Mouse (Mus musculus) liver, embryonic 11.5 days (tissue): ENCODE data around the gene 5330417H12Rik. TPM values are rescaled to one million over a fixed set of nuclear protein-coding genes. Genes with fewer than 3 reads are reported as not detected.

Source experiments
- ATAC-seq: fragments of 200-750 bp; cut with Nextera tagmentation; replicated peaks from 2 replicates; pipeline ENCODE4 v1.8.0; 2017; ENCODE audit warnings: moderate number of reproducible peaks, mild to moderate bottlenecking, moderate TSS enrichment, moderate library complexity; ENCODE audit not compliant: low FRiP score
- DNase-seq: peaks from one replicate; pipeline ENCODE4 v3.0.0-alpha.2; 2017; ENCODE audit warnings: low spot score
- H3K27ac ChIP-seq: fragments of 300-500 bp; sonication (generic); 2 replicates; pipeline ENCODE4 v1.5.1; 2014; ENCODE audit warnings: mild to moderate bottlenecking, low read depth, low read length, control low read depth
- H3K27me3 ChIP-seq: fragments of 300-500 bp; sonication (generic); replicated peaks from 2 replicates; pipeline ENCODE4 v1.6.1; 2014; ENCODE audit warnings: low read length, mixed read lengths; ENCODE audit not compliant: control insufficient read depth, insufficient read depth
- H3K36me3 ChIP-seq: fragments of 300-500 bp; sonication (generic); 2 replicates; pipeline ENCODE4 v1.6.1; 2014; ENCODE audit warnings: mild to moderate bottlenecking, low read length, moderate library complexity, mixed read lengths; ENCODE audit not compliant: control insufficient read depth, insufficient read depth
- H3K4me1 ChIP-seq: fragments of 300-500 bp; sonication (generic); replicated peaks from 2 replicates; pipeline ENCODE4 v1.6.1; 2014; ENCODE audit warnings: low read length, mixed read lengths; ENCODE audit not compliant: control insufficient read depth, insufficient read depth
- H3K4me2 ChIP-seq: fragments of 300-500 bp; sonication (generic); 2 replicates; pipeline ENCODE4 v1.6.1; 2014; ENCODE audit warnings: mild to moderate bottlenecking, control low read depth, moderate library complexity
- H3K4me3 ChIP-seq: fragments of 300-500 bp; sonication (generic); 2 replicates; pipeline ENCODE4 v1.5.1; 2014; ENCODE audit warnings: low read depth, low read length, control low read depth
- H3K9ac ChIP-seq: fragments of 300-500 bp; sonication (generic); 2 replicates; pipeline ENCODE4 v1.6.1; 2014; ENCODE audit warnings: low read depth, low read length, control low read depth
- H3K9me3 ChIP-seq: fragments of 300-500 bp; sonication (generic); 2 replicates; pipeline ENCODE4 v1.6.1; 2016; ENCODE audit warnings: low read length, inconsistent platforms, mixed read lengths; ENCODE audit not compliant: control insufficient read depth
- WGBS: fragments of 180-500 bp; shearing (Covaris S2); extraction: QIAGEN DNeasy Blood & Tissue Kit; methylation state at CpG from one replicate; pipeline ENCODE4 v1.1.7; 2014; 5-methylcytosine and 5-hydroxymethylcytosine counted together
- polyA plus RNA-seq: library from polyadenylated mRNA; unstranded; fragments of >200 nt; fragmentation: Nextera tagmentation; extraction: Ambion mirVana; gene quantifications from 2 replicates; pipeline ENCODE4 v1.2.1, GENCODE M21; 2014

The 5330417H12Rik gene
- polyA plus RNA-seq, 1 experiment from 2014 or later, result 0.19 TPM

DNA sequence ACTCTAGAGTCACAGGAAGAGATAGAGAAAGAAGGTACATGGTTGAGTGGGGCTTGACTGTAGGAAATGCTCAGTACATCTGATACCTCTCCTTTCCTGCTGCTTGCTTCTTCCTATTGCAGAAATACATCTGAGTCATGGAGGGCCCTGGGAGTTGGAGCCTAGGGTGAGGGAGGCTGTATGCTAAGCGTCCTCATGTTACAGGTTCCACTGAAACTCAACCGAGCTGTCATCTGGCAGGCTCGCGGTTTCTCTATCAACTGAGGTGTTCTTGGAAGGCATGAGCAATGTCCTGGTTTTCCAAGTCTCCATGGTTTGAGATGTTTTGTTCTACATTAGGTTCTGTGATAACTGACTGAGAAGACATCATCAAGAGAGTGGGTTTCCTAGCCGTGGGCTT, 13.1 kb upstream of the 5330417H12Rik start:
- Histone ChIP-seq H3K4me2 (no peak overlapping the region), H3K9ac (no peak overlapping the region), H3K4me1 (no peaks in the 10 kb centered on the region), H3K4me3 (no peak overlapping the region), H3K36me3 (no peaks in the 10 kb centered on the region), H3K27me3 (no peaks in the 10 kb centered on the region), H3K9me3 (no peaks in the 10 kb centered on the region), H3K27ac (no peak overlapping the region)
- DNase-seq (no peak), ATAC-seq (no peak)
- 75% methylated on average over 5 of the region's 5 CpGs for WGBS

DNA sequence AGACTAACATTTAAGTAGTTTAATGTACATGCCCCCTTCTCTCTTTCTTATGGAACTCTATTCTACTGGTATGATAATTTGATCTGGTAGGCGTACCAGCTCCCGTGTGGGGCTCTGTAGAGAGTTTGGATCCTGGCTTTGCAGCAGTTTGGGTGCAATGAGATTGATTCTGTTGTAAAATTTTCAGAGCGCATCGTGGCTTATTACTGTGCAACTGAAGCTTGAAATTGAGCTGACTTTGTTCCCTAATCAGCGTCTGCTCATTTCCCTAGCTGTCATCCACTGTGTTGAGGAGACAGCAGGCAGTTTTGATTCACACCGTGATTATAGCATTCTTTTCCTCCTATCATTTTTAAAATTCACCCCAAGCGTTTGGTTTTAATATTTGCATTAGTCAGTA, 12.4 kb upstream of the 5330417H12Rik start:
- no peaks in the 10 kb centered on the region for H3K27me3 ChIP-seq
- no peaks in the 10 kb centered on the region for H3K4me1 ChIP-seq
- no peak overlapping the region for H3K4me3 ChIP-seq
- 88% methylated on average over 7 of the region's 7 CpGs for WGBS
- H3K4me2 ChIP-seq, result no peak overlapping the region
- no peaks in the 10 kb centered on the region for H3K9me3 ChIP-seq
- no peak overlapping the region for H3K27ac ChIP-seq
- ATAC-seq, result no peak
- H3K36me3 ChIP-seq, result no peaks in the 10 kb centered on the region
- no peak for DNase-seq
- no peak overlapping the region for H3K9ac ChIP-seq

DNA sequence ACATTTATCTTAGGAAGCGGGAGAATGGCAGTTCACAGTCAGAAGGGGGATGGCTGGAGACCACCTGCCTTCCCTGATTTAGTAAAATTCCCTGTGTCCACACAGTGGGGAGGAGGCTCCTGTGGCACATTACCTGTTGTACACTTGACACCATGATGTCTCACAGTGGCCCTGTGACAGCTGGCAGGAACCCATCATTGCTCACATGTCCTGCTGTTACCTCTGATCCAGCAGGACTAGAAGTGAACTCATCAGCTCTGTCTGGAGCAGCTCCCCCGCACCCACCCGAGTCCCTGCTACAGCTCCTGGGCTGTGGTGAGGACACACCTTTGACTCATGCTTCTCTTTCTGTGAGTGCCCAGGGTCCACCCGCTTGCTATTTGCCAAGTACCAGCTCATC, 8.2 kb upstream of the 5330417H12Rik start:
- Histone ChIP-seq H3K36me3 (no peaks in the 10 kb centered on the region), H3K4me1 (no peaks in the 10 kb centered on the region), H3K27ac (no peak overlapping the region), H3K9me3 (no peaks in the 10 kb centered on the region), H3K4me2 (no peak overlapping the region), H3K9ac (no peak overlapping the region), H3K27me3 (no peaks in the 10 kb centered on the region), H3K4me3 (no peak overlapping the region)
- DNase-seq (no peak), ATAC-seq (no peak)
- 90% methylated on average over 4 of the region's 4 CpGs for WGBS

DNA sequence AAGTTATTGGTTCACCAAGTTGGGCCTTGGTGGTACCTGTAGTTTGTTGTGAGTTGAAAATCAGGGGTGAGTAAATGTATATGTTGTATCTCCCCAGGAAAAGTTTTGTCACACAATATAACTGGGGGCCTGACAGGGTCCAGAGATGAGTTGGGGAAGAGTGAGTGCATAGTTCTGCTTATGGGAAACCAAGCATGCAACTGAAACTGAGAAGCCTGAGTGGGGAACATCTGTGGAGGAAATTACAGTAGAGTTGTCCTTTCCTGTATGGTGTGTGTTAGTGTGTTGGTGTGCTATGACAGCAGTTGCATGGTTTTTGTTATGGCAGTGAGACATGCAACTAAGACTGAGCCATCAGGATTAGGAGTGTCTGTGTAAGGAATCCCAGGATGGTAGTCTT, 3.4 kb upstream of the 5330417H12Rik start:
- H3K9me3 ChIP-seq, result no peaks in the 10 kb centered on the region
- DNase-seq (no peak), ATAC-seq (no peak)
- H3K4me2 ChIP-seq, result no peak overlapping the region
- H3K9ac ChIP-seq, result no peak overlapping the region
- H3K27me3 ChIP-seq, result no peaks in the 10 kb centered on the region
- no peaks in the 10 kb centered on the region for H3K36me3 ChIP-seq
- no peak overlapping the region for H3K4me3 ChIP-seq
- H3K4me1 ChIP-seq, result no peaks in the 10 kb centered on the region
- H3K27ac ChIP-seq, result no peak overlapping the region

DNA sequence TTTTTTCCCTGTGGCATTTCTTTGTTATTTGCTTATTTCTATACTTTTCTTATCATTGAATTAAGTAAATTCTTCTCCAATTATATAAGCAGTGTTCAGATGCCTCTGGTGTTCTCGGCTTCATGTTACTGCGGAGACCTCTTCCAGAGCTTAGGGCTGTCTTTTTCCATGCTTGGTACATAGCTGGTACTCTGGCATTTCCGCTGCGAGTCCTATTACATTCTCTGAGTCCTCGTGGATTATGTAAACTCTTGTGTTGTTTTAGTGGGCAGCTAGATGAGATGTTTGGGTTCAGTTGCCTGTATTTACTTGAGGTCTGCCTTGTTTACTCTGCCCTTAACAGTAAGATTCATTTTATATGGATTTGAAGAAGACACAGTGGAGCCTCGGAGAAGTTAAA, 820 bp upstream of the 5330417H12Rik start:
- no peak overlapping the region for H3K4me3 ChIP-seq
- no peaks in the 10 kb centered on the region for H3K4me1 ChIP-seq
- no peak overlapping the region for H3K9ac ChIP-seq
- no peaks in the 10 kb centered on the region for H3K27me3 ChIP-seq
- H3K27ac ChIP-seq, result no peak overlapping the region
- H3K4me2 ChIP-seq, result no peak overlapping the region
- ATAC-seq (no peak), DNase-seq (no peak)
- no peaks in the 10 kb centered on the region for H3K36me3 ChIP-seq
- H3K9me3 ChIP-seq, result no peaks in the 10 kb centered on the region
- WGBS, result 67% methylated on average over 6 of the region's 6 CpGs

DNA sequence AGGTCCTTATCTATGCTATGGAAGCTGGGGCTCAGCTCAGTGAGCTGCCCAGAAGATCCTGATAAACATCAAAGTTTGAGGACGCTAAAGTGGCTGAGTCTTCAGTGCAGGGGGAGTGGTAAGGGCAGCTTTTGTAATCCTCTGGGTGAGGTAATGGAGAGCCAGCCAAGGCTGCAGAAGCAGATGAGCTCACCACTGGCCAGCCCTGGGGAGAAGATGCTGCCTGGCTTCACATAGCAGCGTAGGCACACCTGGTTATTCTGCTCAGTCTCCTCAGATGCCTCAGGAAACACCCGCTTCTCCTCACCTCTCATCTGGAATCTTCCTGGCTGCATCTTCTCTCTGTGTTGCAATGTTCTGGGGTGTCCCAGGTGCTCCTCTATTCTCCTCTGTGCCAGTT, 529 bp downstream of the 5330417H12Rik start:
- H3K27me3 ChIP-seq, result no peaks in the 10 kb centered on the region
- no peaks in the 10 kb centered on the region for H3K4me1 ChIP-seq
- H3K9ac ChIP-seq, result no peak overlapping the region
- H3K4me3 ChIP-seq, result no peak overlapping the region
- no peaks in the 10 kb centered on the region for H3K9me3 ChIP-seq
- ATAC-seq (peak; percentile 41; the same call in 1 of the 2 replicates), DNase-seq (no peak)
- no peak overlapping the region for H3K27ac ChIP-seq
- WGBS, result 44% methylated on average over 3 of the region's 3 CpGs
- H3K36me3 ChIP-seq, result no peaks in the 10 kb centered on the region
- H3K4me2 ChIP-seq, result no peak overlapping the region

DNA sequence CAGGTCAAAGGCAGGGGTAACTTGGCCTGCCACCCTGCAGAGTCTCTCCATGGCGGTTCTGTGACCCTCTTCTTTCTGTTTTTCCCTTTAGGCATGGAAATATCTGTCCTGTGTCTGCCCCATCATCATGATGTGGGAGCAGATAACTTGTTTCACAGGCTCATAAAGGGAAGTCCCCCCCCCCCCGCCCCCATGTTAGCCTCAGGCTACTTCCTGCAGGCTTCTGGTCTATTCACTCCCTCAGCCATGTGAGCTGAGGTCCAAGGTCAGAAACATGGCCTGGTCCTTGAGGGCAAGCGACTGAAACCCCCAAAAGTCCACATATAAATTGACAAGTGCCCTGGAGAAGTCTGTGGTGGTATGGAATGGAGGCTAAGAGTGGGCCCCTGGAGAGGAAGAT, 4.8 kb downstream of the 5330417H12Rik start:
- no peak overlapping the region for H3K27ac ChIP-seq
- 46% methylated on average over 3 of the region's 3 CpGs for WGBS
- ATAC-seq, result no peak

DNA sequence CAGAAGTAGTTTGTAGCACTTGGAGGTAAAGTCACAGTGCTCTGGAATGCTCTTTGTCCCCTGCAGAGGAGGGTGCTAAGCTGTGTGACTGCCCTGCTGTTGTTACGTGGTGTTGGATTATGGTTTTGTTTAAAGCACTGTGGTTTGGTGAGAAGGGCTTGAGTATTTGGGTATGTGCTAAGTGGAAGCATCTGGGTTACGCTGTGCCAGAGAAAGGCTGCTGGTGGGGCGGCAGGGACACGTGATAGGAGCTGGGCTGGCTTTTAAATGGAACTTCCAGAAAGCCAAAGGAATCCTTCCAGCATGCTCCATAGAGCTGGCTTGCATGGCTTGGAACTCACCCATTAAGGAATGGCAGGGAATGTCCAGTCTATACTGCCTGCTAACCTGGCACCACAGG, 5.7 kb downstream of the 5330417H12Rik start:
- H3K4me2 ChIP-seq, result no peak overlapping the region
- ATAC-seq (peak; percentile 19; the same call in 1 of the 2 replicates), DNase-seq (no peak)
- H3K4me1 ChIP-seq, result no peaks in the 10 kb centered on the region
- H3K9ac ChIP-seq, result no peak overlapping the region
- no peaks in the 10 kb centered on the region for H3K27me3 ChIP-seq
- no peak overlapping the region for H3K27ac ChIP-seq
- WGBS, result 71% methylated on average over 4 of the region's 4 CpGs
- no peak overlapping the region for H3K4me3 ChIP-seq
- no peaks in the 10 kb centered on the region for H3K9me3 ChIP-seq
- no peaks in the 10 kb centered on the region for H3K36me3 ChIP-seq

More for the DNA sequence above, 4.8 kb downstream of the 5330417H12Rik start:
- Histone ChIP-seq H3K4me2 (no peak overlapping the region), H3K27me3 (no peaks in the 10 kb centered on the region), H3K4me1 (no peaks in the 10 kb centered on the region), H3K4me3 (no peak overlapping the region), H3K9me3 (no peaks in the 10 kb centered on the region), H3K36me3 (no peaks in the 10 kb centered on the region), H3K9ac (no peak overlapping the region)
- DNase-seq, result no peak

DNA sequence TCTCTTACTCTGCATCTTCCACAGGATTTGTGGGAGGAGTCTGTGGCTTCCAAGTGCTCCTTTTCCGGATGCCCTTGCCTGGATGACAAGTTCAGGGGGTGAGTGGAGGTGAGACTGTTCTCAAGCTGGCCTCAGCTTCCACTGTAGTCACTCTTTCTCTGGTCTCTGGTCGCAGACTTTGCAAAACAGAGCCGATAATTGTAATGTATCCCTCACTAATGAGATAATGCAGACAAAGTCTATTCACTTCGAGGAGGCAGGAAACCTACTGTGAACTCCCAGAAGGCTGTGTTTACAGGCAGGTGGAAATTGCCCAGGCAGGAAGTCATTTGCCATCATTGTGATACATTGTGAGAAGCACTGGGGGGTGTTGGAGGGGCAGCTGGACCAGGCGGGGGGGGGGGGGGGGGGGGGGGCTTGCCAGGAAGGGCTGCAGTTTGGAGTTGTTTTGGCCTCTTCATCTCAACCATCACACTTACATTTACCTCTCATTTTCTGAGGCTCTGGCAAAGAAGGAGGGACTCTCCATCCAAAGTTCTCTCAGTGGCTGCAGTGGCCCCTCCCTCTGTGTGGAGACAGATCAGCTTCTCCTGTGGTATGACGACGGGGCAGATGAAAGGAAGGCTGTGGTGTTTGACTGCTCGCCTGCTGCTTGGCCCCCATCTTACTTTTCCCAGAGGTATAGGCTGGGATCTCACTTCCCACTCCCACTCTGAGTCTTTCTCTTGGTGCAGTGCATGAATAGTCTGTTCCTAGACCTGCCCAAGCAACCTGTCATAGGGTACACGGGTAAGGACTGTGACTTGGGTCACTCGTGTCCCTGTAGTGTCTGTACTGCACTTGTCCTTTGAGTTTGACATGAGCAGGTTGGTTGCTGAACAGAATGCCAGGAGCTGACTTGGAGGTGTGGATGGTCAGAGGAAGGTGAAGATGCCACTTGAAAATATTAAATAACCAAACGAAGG, 6.7 kb downstream of the 5330417H12Rik start:
- H3K27ac ChIP-seq, result no peak overlapping the region
- whole genome bisulfite sequencing, result 48% methylated on average over 10 of the region's 11 CpGs
- no peak overlapping the region for H3K4me3 ChIP-seq
- no peak for ATAC-seq
- H3K4me1 ChIP-seq, result no peaks in the 10 kb centered on the region
- no peaks in the 10 kb centered on the region for H3K36me3 ChIP-seq
- no peaks in the 10 kb centered on the region for H3K9me3 ChIP-seq
- DNase-seq, result no peak
- H3K4me2 ChIP-seq, result no peak overlapping the region
- no peak overlapping the region for H3K9ac ChIP-seq
- no peaks in the 10 kb centered on the region for H3K27me3 ChIP-seq
